Mouse (Mus musculus) lung, postnatal 0 days (tissue): ENCODE measurements around the gene Mrpl34.

ENCODE experiments used
- CTCF ChIP-seq: IDR thresholded peaks from 2 replicates; pipeline ENCODE4 v1.5.1; 2016; ENCODE audit warnings: antibody characterized with exemption, mild to moderate bottlenecking
- EP300 ChIP-seq: IDR thresholded peaks from 2 replicates; pipeline ENCODE4 v1.6.1; 2016; ENCODE audit warnings: antibody characterized with exemption, mild to moderate bottlenecking, control low read depth

GRCm38 (mm10) chr8:71466198-71466597 lies 1.4 kb downstream of the Mrpl34 start:
- TF ChIP-seq CTCF, result no peak
- no peak for TF ChIP-seq EP300
